Mouse (Mus musculus) urinary bladder, postnatal 10 days (tissue): ENCODE measurements around the gene Zscan4e.
"Not testable (repeated sequence)": the region's sequence is repeated elsewhere in the genome, so short reads cannot be mapped to it uniquely, and the experiment has no call there.

Experiments used
- DNase-seq: peaks from one replicate; pipeline ENCODE4 v3.0.0; 2022; ENCODE audit warnings: low spot score

Zscan4e gene

GRCm38 (mm10) chr7:11310582-11310981 lies at the start of gene Zscan4e:
Zscan4e (minus strand) TSS chr7:11310682.
- DNase-seq, result not testable (repeated sequence)
